Mouse (Mus musculus): Measurements from ENCODE around the gene Samd4b. TPM values are rescaled to one million over a fixed set of nuclear protein-coding genes. Genes with fewer than 3 reads are reported as not detected.

Gene Samd4b
- polyA plus RNA-seq, 1 experiment from 2014 or later: 18.5 TPM

DNA sequence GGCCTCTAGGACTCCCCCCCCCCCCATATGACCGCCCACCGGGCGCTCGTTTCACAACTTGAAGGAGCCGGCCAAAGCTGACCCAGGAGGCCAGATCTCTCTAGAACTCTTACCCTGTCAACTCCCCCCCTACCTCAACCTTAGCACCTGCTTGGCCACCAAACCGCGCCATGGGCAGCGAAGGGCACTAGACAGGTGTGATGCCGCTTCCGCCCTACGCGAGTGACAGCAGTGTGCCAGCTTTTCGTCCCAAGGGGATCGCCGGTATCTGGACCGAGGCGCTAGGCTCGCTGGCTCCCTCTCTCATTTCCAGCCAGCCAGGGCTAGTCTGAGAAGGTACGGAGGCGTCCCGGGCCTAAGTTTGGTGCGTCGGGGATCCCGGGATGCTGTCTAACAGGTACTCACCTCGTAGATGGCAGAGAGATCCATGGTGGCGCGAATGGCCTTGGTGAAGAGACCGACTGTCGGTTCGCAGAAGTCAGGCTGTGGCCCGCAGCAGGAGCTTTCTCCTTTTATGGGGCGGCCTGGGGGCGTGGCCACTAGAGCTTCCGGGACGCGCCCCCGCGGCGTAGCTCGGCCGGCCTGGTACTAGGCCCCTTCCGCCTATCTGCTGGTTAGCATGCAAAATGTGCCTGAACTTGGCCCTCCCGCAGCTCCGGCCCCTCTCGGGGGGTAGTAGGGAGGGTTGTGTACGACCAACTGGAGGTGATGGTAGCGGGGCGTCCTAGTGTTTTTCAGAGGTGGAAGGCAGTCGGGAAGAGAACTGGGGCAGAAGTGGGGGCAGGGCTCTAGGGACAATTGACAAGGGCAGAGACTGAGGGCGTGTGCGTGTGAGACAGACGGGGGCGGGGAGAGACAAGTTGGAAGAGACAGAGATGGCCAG is 218.9 kb downstream of the Samd4b start:
- H3K9ac ChIP-seq: peak overlapping the region; percentile 89
- H3K4me1 ChIP-seq: peaks cover 55% of the 10 kb centered on the region
- no peaks in the 10 kb centered on the region for H3K27me3 ChIP-seq (replicated peaks)
- whole genome bisulfite sequencing: under 1% methylated on average over 53 of the region's 53 CpGs
- ATAC-seq (ENCODE audit: insufficient read depth, low FRiP score, low read depth): peak; percentile 28; the same call in 1 of the 2 replicates
- no peaks in the 10 kb centered on the region for H3K9me3 ChIP-seq
- peak overlapping the region; percentile 74 for H3K4me3 ChIP-seq (replicated peaks)
- peak overlapping the region; percentile 100 for H3K27ac ChIP-seq
- H3K4me2 ChIP-seq: peak overlapping the region; percentile 82
- H3K36me3 ChIP-seq: peaks cover 8% of the 10 kb centered on the region; the same call in 1 of the 2 replicates

DNA sequence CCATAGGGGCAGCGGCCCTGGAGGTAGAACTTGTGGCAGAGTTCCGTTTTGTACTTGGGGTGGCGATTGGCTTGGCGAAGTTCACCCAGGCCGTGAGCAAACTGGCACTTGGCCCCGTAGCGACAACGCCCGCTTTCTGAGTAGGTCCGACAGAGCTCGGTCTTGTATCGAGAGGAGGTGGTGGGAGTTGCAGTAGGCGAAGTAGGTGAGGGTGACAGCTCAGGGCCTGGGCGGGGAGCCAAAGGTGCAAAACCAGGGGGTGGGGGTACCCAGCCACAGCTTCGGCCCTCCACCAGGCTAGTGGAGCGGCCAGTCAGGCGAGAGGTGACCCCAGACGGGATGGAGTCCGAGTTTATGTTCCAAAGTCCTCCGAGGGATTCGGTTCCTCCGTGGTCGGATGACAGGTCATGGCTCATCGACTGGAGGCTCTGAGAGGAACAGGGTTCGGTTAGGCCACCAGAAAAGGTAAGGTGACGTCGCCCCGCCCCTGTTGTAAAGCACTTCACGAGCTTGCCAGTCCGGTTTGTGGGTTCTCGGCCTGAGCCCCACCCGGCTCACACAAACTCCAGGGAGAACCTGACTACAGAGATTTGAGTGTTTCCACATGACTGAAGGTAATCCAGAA is 219.8 kb downstream of the Samd4b start:
- Histone ChIP-seq H3K4me1 (peaks cover 57% of the 10 kb centered on the region), H3K27me3 (replicated peaks) (no peaks in the 10 kb centered on the region), H3K4me2 (peak overlapping the region; percentile 82), H3K9ac (peak overlapping the region; percentile 89), H3K4me3 (replicated peaks) (peak overlapping the region; percentile 74), H3K36me3 (peaks cover 8% of the 10 kb centered on the region; the same call in 1 of the 2 replicates), H3K27ac (peak overlapping the region; percentile 100), H3K9me3 (no peaks in the 10 kb centered on the region)
- ATAC-seq (ENCODE audit: insufficient read depth, low FRiP score, low read depth): no peak
- 25% methylated on average over 32 of the region's 32 CpGs for WGBS

DNA sequence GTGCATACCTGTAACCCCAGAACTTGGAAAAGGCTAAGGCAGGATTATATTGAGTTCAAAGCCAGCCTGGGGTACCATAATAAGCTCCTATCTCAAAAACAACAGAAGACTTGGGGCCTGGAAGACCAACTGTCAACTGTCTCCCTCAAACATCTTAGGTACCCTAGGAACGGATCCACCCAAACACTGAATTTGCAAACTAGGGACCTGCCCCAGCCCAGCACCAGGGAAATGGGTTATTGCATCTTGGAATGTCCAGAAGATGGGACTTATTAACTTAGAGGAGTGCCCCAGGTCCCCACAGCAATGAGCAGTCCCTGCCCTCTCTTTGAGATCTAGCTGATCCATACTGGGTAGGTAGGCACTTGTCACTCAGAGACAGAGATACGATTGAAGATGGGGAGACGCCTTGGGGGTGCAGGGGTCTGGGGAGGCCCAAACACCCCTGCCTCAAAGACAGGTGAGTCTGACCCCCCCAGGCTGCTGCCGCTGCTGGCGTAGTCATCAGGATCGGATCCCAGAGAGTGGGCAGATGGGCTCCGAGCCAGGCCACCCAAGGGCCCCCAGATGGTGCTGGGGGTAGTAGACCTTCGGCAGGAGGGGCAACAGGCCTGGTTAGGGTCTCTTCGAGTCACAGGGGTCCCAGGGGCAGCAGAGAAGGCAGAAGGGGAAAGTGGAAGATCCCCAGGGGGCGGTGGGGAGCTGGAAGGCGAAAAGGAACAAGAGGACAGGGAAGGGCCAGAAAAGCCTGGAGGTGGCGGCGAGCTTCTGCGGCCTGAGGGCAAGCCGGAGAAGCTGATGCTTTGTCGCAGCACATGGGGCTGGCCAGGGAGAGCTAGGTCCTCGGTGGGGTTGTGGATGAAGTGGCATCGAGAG is 220.5 kb downstream of the Samd4b start:
- H3K36me3 ChIP-seq: peaks cover 8% of the 10 kb centered on the region; the same call in 1 of the 2 replicates
- H3K9me3 ChIP-seq: no peaks in the 10 kb centered on the region
- WGBS: 59% methylated on average over 18 of the region's 18 CpGs
- H3K4me3 ChIP-seq (replicated peaks): peak overlapping the region; percentile 74
- H3K4me2 ChIP-seq: peak overlapping the region; percentile 82
- ATAC-seq (ENCODE audit: insufficient read depth, low FRiP score, low read depth): no peak
- H3K27ac ChIP-seq: peak overlapping the region; percentile 100
- peaks cover 49% of the 10 kb centered on the region for H3K4me1 ChIP-seq
- peak overlapping the region; percentile 89 for H3K9ac ChIP-seq
- H3K27me3 ChIP-seq (replicated peaks): no peaks in the 10 kb centered on the region

DNA sequence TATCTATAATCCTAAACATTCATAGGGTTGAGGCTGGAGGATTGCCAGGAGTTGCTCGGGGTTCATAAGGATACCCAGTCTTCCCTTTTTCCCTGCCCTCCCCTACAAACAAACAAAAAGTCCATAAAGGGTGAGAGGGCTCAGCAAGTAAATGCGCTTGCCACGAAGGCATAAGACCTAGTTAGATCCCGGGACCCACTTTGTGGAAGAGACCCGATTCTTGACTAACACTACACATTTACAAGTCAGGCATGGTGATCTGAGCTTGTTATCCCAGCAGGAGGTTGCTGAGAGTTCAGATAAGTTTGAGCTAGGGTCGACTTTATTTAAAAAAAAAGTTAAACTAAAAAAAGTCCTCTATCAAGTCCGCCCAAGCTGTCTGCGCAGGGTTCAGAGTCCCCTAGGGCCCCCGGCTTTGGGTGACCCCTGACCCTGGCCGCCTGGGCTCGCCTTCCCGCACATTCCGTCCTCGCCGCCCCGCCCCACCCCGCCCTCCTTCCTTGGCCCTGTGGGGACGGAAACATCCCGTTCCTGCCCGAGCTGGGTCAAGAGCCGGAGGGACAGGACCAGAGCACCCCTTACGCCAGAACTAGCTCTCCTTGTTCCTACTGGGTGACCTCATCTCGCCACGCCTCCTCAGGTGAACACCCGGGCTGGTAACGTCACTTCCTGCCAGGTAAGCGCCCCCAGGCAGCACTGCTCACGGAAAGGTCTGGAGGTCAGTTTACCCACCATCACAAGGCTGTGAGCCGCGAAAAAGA is 221.8 kb downstream of the Samd4b start:
- peak overlapping the region; percentile 100 for H3K27ac ChIP-seq

DNA sequence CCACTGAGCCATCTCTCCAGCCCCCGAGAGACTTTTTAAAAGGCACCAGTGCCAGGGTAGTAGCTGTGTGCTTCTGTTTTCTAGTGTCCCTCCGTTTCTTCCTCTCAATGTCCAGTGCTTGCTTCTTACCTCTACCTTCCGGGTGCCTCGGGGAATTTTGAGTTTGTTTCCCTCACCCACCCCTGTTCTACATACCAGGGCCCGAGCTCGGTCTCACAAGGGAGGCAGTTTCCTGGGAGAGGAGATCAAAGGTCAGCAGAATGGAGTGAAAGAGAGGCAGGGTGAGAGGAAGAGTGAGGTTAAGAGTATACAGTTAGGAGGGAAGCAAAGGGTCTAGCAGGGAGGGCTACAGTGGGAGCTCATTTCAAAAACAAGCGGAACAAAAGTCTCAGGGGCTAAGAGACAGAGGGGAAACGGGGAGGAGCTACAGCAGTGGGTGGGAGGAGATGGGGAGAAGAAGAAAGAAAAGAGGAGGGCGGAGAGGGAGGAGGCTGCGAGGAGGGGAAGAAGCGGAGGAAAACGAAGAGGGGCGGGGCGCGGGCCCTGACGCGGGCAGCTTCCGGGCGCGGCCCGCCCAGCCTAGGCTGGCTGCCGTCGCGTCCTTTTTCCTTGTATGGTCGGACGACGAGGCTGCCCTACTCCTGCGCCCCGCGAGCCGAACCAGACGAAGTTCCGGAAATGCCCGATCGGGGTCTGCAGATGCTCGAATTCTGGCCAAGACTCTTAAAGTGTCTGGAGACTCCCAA is 222.6 kb downstream of the Samd4b start:
- Histone ChIP-seq H3K27ac (peak overlapping the region; percentile 100), H3K4me3 (replicated peaks) (peak overlapping the region; percentile 32), H3K9ac (peak overlapping the region; percentile 50; the same call in 1 of the 2 replicates), H3K9me3 (no peaks in the 10 kb centered on the region), H3K27me3 (replicated peaks) (no peaks in the 10 kb centered on the region), H3K36me3 (peaks cover 8% of the 10 kb centered on the region; the same call in 1 of the 2 replicates), H3K4me2 (peak overlapping the region; percentile 82), H3K4me1 (peaks cover 40% of the 10 kb centered on the region)
- WGBS: under 1% methylated on average over 34 of the region's 36 CpGs
- peak; percentile 45 for ATAC-seq (ENCODE audit: insufficient read depth, low FRiP score, low read depth)

More for the DNA sequence above, 221.8 kb downstream of the Samd4b start:
- Histone ChIP-seq H3K9ac (peak overlapping the region; percentile 50; the same call in 1 of the 2 replicates), H3K4me3 (replicated peaks) (peak overlapping the region; percentile 32), H3K4me2 (peak overlapping the region; percentile 82), H3K4me1 (peaks cover 40% of the 10 kb centered on the region), H3K36me3 (peaks cover 8% of the 10 kb centered on the region; the same call in 1 of the 2 replicates), H3K9me3 (no peaks in the 10 kb centered on the region), H3K27me3 (replicated peaks) (no peaks in the 10 kb centered on the region)
- 2% methylated on average over 30 of the region's 30 CpGs for WGBS
- peak; percentile 10; the same call in 1 of the 2 replicates for ATAC-seq (ENCODE audit: insufficient read depth, low FRiP score, low read depth)

DNA sequence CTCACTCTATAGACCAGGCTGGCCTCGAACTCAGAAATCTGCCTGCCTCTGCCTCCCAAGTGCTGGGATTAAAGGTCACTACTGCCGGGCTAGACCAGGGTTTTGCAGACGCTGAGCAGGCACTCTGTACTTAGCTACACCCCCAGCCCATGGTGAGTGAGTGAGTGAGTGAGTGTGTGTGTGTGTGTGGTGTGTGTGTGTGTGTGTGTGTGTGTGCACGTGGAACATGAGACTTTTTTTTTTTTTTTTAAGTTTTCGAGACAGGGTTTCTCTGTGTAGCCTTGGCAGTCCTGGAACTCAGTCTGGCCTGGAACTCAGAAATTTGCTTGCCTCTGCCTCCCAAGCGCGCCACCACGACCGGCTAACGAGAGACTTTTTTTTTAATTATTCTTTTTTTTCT is 223.3 kb downstream of the Samd4b start:
- H3K4me2 ChIP-seq: peak overlapping the region; percentile 82

DNA sequence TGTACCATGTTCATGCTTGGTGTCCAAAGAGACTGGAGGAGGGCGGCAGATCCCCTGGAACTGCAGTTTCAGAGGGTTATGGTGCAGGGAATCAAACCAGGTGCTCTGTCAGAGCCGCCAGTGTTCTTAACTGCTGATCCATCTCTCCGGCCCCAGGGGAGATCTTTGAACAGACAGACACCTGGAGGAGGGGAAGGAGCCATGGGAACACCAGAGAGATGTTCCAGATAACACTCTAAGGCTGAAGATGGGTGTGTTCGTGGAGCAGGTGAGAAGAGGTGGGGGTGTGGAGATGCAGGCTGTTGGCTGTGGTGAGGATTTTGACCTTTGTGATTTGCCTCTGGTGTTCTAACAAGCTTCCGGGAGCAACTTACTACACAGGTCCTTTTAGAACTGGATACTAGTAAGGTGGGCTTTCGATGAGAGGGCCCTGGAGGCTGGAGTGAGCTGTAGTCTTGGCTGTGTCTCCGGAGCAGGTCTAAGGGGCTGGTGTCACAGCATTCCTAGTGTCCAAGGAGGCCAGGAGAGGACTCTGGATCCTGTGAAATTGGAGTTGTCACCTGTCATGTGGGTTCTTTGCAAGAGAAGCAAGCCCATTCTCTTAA is 224.0 kb downstream of the Samd4b start:
- Histone ChIP-seq H3K9ac (no peak overlapping the region), H3K4me1 (peaks cover 41% of the 10 kb centered on the region), H3K27ac (peak overlapping the region; percentile 100), H3K36me3 (peaks cover 8% of the 10 kb centered on the region), H3K9me3 (no peaks in the 10 kb centered on the region), H3K4me2 (no peak overlapping the region), H3K27me3 (replicated peaks) (no peaks in the 10 kb centered on the region), H3K4me3 (replicated peaks) (no peak overlapping the region)
- WGBS: 75% methylated on average over 7 of the region's 7 CpGs
- no peak for ATAC-seq (ENCODE audit: insufficient read depth, low FRiP score, low read depth)

More for the DNA sequence above, 223.3 kb downstream of the Samd4b start:
- Histone ChIP-seq H3K4me3 (replicated peaks) (peak overlapping the region; percentile 32; the same call in 1 of the 2 replicates), H3K9ac (no peak overlapping the region), H3K36me3 (peaks cover 8% of the 10 kb centered on the region), H3K27me3 (replicated peaks) (no peaks in the 10 kb centered on the region), H3K4me1 (peaks cover 45% of the 10 kb centered on the region), H3K27ac (peak overlapping the region; percentile 100), H3K9me3 (no peaks in the 10 kb centered on the region)
- WGBS: 65% methylated on average over 10 of the region's 10 CpGs
- ATAC-seq (ENCODE audit: insufficient read depth, low FRiP score, low read depth): no peak

DNA sequence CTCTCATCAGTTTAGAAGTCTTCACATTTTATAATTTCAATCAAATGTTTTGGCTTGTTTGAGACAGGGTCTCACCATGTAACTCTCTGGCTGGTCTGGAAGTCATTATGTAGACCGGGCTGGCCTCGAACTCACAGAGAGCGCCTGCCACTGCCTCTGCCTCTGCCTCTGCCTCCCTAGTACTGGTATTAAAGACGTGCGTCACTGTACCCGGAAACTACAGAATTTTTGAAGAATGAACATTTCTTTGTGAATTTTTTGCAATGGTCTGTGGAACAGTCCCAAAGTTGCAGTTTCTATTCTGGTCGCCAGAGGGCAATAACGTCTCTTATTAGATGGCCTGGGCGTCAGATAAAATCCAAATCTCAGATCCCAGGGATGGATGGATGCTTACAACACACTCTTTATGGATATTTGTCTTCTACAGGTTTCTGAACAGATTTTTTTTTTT is 224.8 kb downstream of the Samd4b start:
- Histone ChIP-seq H3K27me3 (replicated peaks) (no peaks in the 10 kb centered on the region), H3K27ac (peak overlapping the region; percentile 95), H3K36me3 (peaks cover 9% of the 10 kb centered on the region), H3K4me2 (peak overlapping the region; percentile 69), H3K4me1 (peaks cover 40% of the 10 kb centered on the region), H3K9ac (no peak overlapping the region; the same call in 1 of the 2 replicates), H3K9me3 (no peaks in the 10 kb centered on the region), H3K4me3 (replicated peaks) (peak overlapping the region; percentile 63)
- ATAC-seq (ENCODE audit: insufficient read depth, low FRiP score, low read depth): peak; percentile 0; the same call in 1 of the 2 replicates
- under 1% methylated on average over 9 of the region's 9 CpGs for WGBS

DNA sequence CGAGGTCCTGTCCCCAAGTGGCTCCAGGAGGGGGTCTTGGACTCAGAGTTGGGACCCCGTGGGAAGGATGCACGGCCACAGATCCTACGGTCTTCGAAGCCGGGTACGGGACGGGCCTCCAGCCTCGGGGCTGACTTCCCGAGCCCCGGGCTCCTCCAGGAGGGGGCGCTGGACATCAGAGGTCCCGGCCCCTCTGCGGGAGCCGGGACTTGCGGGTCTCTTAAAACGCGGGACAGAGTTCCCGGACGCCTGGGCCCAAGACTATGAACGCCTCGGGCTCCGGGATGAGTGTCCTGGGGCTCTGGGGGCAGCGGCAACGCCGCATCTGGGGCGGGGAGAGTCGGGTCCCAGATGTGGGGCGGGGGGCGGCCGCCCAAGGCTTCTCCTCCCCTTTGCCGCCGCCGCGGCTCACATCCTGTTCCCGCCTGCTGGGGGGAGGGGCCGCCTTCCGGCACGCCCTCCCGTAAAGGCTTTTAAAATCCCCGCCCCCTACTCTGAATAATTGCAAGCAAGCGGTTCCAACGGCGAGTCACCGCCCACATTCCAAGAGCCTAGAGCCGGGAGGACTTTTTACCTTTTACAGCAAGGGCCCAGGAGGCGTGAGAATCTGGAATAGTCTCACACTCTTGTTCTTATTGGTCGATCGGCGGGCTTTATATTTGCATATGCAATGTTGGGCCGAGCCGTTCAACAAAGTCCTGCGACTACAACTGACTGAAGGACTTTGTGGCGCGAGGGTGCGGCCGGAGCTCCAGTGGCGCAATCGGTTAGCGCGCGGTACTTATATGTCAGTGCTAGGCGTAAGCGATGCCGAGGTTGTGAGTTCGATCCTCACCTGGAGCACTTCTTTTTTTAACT is 225.5 kb downstream of the Samd4b start, which contains the start of gene Plekhg2:
Plekhg2 (minus strand) TSS at position 349 of the 858 bp plus-strand sequence.
- peaks cover 11% of the 10 kb centered on the region for H3K36me3 ChIP-seq
- peaks cover 33% of the 10 kb centered on the region for H3K4me1 ChIP-seq
- WGBS: under 1% methylated on average over 66 of the region's 66 CpGs

More for the DNA sequence above, 225.5 kb downstream of the Samd4b start, which contains the start of gene Plekhg2:
- Histone ChIP-seq H3K27ac (peak within 1 kb of the TSS; percentile 95), H3K4me3 (replicated peaks) (peak within 1 kb of the TSS; percentile 63), H3K9me3 (no peaks in the 10 kb centered on the region), H3K27me3 (replicated peaks) (no peaks in the 10 kb centered on the region), H3K4me2 (peak within 1 kb of the TSS; percentile 69), H3K9ac (peak within 1 kb of the TSS; percentile 58)
- ATAC-seq (ENCODE audit: insufficient read depth, low FRiP score, low read depth): peak; percentile 89
